Mouse (Mus musculus): ENCODE data around the gene Plcb4. TPM values are rescaled to one million over a fixed set of nuclear protein-coding genes. Genes with fewer than 3 reads are reported as not detected.
A peak's percentile ranks its signal among the peaks of the same experiment; 100 is the strongest.

The Plcb4 gene
- polyA plus RNA-seq, 1 experiment from 2014 or later: 8.6 TPM

GRCm38 (mm10) chr2:135914343-135915261 lies 255.8 kb downstream of the Plcb4 start:
- Histone ChIP-seq H3K9ac (ENCODE audit: low read depth, low read length) (no peak overlapping the region), H3K9me3 (replicated peaks; ENCODE audit: low read length) (no peaks in the 10 kb centered on the region), H3K4me1 (replicated peaks; ENCODE audit: insufficient read depth, low read length) (0 out of 2 replicates have a peak, but pooled peaks cover 5% of the 10 kb centered on the region), H3K27me3 (ENCODE audit: insufficient read depth, low read length) (no peaks in the 10 kb centered on the region), H3K4me2 (ENCODE audit: low read length) (no peak overlapping the region), H3K27ac (no peak overlapping the region), H3K36me3 (ENCODE audit: insufficient read depth, low read length) (no peaks in the 10 kb centered on the region), H3K4me3 (replicated peaks; ENCODE audit: low read depth, low read length) (no peak overlapping the region)
- no peak for DNase-seq (ENCODE audit: low spot score)
- TF ChIP-seq CTCF (IDR thresholded peaks at IDR 0.05; ENCODE audit: low read depth): no peak
- no peak for ATAC-seq (replicated peaks; ENCODE audit: low FRiP score, low read depth)
- WGBS: 73% methylated on average over 8 of the region's 8 CpGs

DNA sequence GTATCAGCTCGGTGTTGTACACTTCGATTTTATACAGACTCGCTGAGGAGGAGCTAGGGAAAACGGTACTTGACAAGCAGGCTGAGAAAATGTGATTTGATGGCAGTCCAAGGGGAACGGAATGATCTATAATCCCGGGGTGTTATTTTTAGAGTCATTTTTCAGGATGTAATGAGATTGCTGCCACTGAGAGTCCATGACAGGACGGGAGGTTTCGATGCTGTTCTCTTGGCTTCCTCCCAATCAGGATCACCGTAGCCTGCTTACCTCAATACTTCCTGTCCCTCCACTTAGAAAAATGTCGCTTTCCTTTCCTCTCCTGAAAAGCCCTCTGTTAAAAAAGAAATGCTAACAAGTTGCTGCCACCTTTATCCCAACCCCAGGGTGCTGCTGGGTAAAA lies 257.1 kb downstream of the Plcb4 start:
- 16% methylated on average over 10 of the region's 10 CpGs for WGBS
- Histone ChIP-seq H3K36me3 (ENCODE audit: insufficient read depth, low read length) (no peaks in the 10 kb centered on the region), H3K9me3 (replicated peaks; ENCODE audit: low read length) (no peaks in the 10 kb centered on the region), H3K4me2 (ENCODE audit: low read length) (no peak overlapping the region), H3K27ac (no peak overlapping the region), H3K27me3 (ENCODE audit: insufficient read depth, low read length) (no peaks in the 10 kb centered on the region), H3K9ac (ENCODE audit: low read depth, low read length) (no peak overlapping the region), H3K4me3 (replicated peaks; ENCODE audit: low read depth, low read length) (no peak overlapping the region), H3K4me1 (replicated peaks; ENCODE audit: insufficient read depth, low read length) (0 out of 2 replicates have a peak, but pooled peaks cover 5% of the 10 kb centered on the region)
- TF ChIP-seq CTCF (IDR thresholded peaks at IDR 0.05; ENCODE audit: low read depth): no peak
- ATAC-seq (replicated peaks; ENCODE audit: low FRiP score, low read depth) (no peak), DNase-seq (ENCODE audit: low spot score) (peak; percentile 40)

GRCm38 (mm10) chr2:135917000-135917399 lies 258.2 kb downstream of the Plcb4 start:
- no peak overlapping the region for H3K4me2 ChIP-seq (ENCODE audit: low read length)
- DNase-seq (ENCODE audit: low spot score): no peak
- ATAC-seq (replicated peaks; ENCODE audit: low FRiP score, low read depth): no peak
- no peak overlapping the region for H3K27ac ChIP-seq
- no peaks in the 10 kb centered on the region for H3K36me3 ChIP-seq (ENCODE audit: insufficient read depth, low read length)
- 57% methylated on average over 3 of the region's 3 CpGs for WGBS
- H3K4me1 ChIP-seq (replicated peaks; ENCODE audit: insufficient read depth, low read length): 0 out of 2 replicates have a peak, but pooled peaks cover 5% of the 10 kb centered on the region
- H3K9me3 ChIP-seq (replicated peaks; ENCODE audit: low read length): no peaks in the 10 kb centered on the region
- no peak for TF ChIP-seq CTCF (IDR thresholded peaks at IDR 0.05; ENCODE audit: low read depth)
- H3K27me3 ChIP-seq (ENCODE audit: insufficient read depth, low read length): no peaks in the 10 kb centered on the region
- H3K9ac ChIP-seq (ENCODE audit: low read depth, low read length): no peak overlapping the region
- no peak overlapping the region for H3K4me3 ChIP-seq (replicated peaks; ENCODE audit: low read depth, low read length)

DNA sequence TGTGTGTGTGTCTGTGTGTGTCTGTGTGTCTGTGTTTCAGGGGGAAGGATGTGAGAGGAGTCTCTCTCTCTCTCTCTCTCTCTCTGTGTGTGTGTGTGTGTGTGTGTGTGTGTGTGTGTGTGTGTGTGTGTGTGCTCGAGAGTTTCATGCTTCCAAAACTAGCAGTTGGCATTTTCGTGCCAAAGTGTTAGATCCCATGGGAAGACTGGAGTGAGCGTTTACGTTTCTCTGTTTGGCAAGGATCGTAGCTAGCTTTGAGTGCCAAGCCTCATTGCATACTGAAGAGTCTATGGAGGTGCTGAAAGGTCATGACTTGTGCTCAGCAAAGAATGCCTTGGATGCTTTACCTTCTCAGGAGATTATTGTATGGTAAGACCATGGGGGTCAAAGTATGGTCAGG lies 259.3 kb downstream of the Plcb4 start:
- 85% methylated on average over 5 of the region's 5 CpGs for WGBS
- Histone ChIP-seq H3K4me2 (ENCODE audit: low read length) (no peak overlapping the region), H3K36me3 (ENCODE audit: insufficient read depth, low read length) (no peaks in the 10 kb centered on the region), H3K4me3 (replicated peaks; ENCODE audit: low read depth, low read length) (no peak overlapping the region), H3K27me3 (ENCODE audit: insufficient read depth, low read length) (no peaks in the 10 kb centered on the region), H3K27ac (no peak overlapping the region), H3K4me1 (replicated peaks; ENCODE audit: insufficient read depth, low read length) (0 out of 2 replicates have a peak, but pooled peaks cover 5% of the 10 kb centered on the region), H3K9me3 (replicated peaks; ENCODE audit: low read length) (no peaks in the 10 kb centered on the region), H3K9ac (ENCODE audit: low read depth, low read length) (no peak overlapping the region)
- no peak for DNase-seq (ENCODE audit: low spot score)
- TF ChIP-seq CTCF (IDR thresholded peaks at IDR 0.05; ENCODE audit: low read depth): no peak
- ATAC-seq (replicated peaks; ENCODE audit: low FRiP score, low read depth): no peak

- Histone ChIP-seq H3K4me3 (replicated peaks; ENCODE audit: low read depth, low read length) (no peak overlapping the region), H3K36me3 (ENCODE audit: insufficient read depth, low read length) (no peaks in the 10 kb centered on the region), H3K9ac (ENCODE audit: low read depth, low read length) (no peak overlapping the region), H3K9me3 (replicated peaks; ENCODE audit: low read length) (no peaks in the 10 kb centered on the region), H3K27ac (no peak overlapping the region), H3K4me2 (ENCODE audit: low read length) (no peak overlapping the region), H3K27me3 (ENCODE audit: insufficient read depth, low read length) (no peaks in the 10 kb centered on the region), H3K4me1 (replicated peaks; ENCODE audit: insufficient read depth, low read length) (0 out of 2 replicates have a peak, but pooled peaks cover 5% of the 10 kb centered on the region)
- DNase-seq (ENCODE audit: low spot score) (no peak), ATAC-seq (replicated peaks; ENCODE audit: low FRiP score, low read depth) (no peak)
- no peak for TF ChIP-seq CTCF (IDR thresholded peaks at IDR 0.05; ENCODE audit: low read depth)
- WGBS: 60% methylated on average over 6 of the region's 6 CpGs
Observed at GRCm38 (mm10) chr2:135919641-135920040, 260.8 kb downstream of the Plcb4 start.

- DNase-seq (ENCODE audit: low spot score): peak; percentile 86
Observed at GRCm38 (mm10) chr2:135926660-135927343, 268.0 kb downstream of the Plcb4 start.

More at GRCm38 (mm10) chr2:135926660-135927343, 268.0 kb downstream of the Plcb4 start:
- no peaks in the 10 kb centered on the region for H3K4me1 ChIP-seq (replicated peaks; ENCODE audit: insufficient read depth, low read length)
- 70% methylated on average over 8 of the region's 8 CpGs for WGBS
- ATAC-seq (replicated peaks; ENCODE audit: low FRiP score, low read depth): peak; percentile 57; the same call in 1 of the 2 replicates
- H3K27ac ChIP-seq: no peak overlapping the region
- no peaks in the 10 kb centered on the region for H3K27me3 ChIP-seq (ENCODE audit: insufficient read depth, low read length)
- no peak overlapping the region for H3K4me3 ChIP-seq (replicated peaks; ENCODE audit: low read depth, low read length)
- H3K9ac ChIP-seq (ENCODE audit: low read depth, low read length): no peak overlapping the region
- H3K36me3 ChIP-seq (ENCODE audit: insufficient read depth, low read length): no peaks in the 10 kb centered on the region
- TF ChIP-seq CTCF (IDR thresholded peaks at IDR 0.05; ENCODE audit: low read depth): peak; percentile 77
- H3K9me3 ChIP-seq (replicated peaks; ENCODE audit: low read length): no peaks in the 10 kb centered on the region
- no peak overlapping the region for H3K4me2 ChIP-seq (ENCODE audit: low read length)

All from kidney, postnatal 0 days (tissue).